Mouse (Mus musculus) forebrain, embryonic 12.5 days (tissue): ENCODE measurements at regions not wholly inside any gene's neighbourhood (a gene's known extent, or its start where the extent isn't known, plus 50 kb on each side); places are given as distances from the start of the nearest gene placed in this dataset.

Source experiments
- ATAC-seq: fragments of 200-750 bp; cut with Nextera tagmentation; 2 replicates; pipeline ENCODE4 v1.8.0; 2017; ENCODE audit warnings: moderate TSS enrichment; ENCODE audit not compliant: low FRiP score
- H3K27ac ChIP-seq: fragments of 300-500 bp; sonication (generic); 2 replicates; pipeline ENCODE4 v1.5.1; 2016; ENCODE audit warnings: mild to moderate bottlenecking
- H3K27me3 ChIP-seq: fragments of 300-500 bp; sonication (generic); 2 replicates; pipeline ENCODE4 v1.6.1; 2016; ENCODE audit warnings: mild to moderate bottlenecking
- H3K36me3 ChIP-seq: fragments of 300-500 bp; sonication (generic); replicated peaks from 2 replicates; pipeline ENCODE4 v1.6.1; 2016; ENCODE audit warnings: mild to moderate bottlenecking
- H3K4me1 ChIP-seq: fragments of 300-500 bp; sonication (generic); 2 replicates; pipeline ENCODE4 v1.6.1; 2016
- H3K4me2 ChIP-seq: fragments of 300-500 bp; sonication (generic); 2 replicates; pipeline ENCODE4 v1.6.1; 2016; ENCODE audit warnings: mild to moderate bottlenecking, moderate library complexity
- H3K4me3 ChIP-seq: fragments of 300-500 bp; sonication (generic); replicated peaks from 2 replicates; pipeline ENCODE4 v1.5.1; 2016; ENCODE audit warnings: mild to moderate bottlenecking
- H3K9ac ChIP-seq: fragments of 300-500 bp; sonication (generic); 2 replicates; pipeline ENCODE4 v1.6.1; 2016; ENCODE audit warnings: mild to moderate bottlenecking
- H3K9me3 ChIP-seq: fragments of 300-500 bp; sonication (generic); 2 replicates; pipeline ENCODE4 v1.6.1; 2016
- WGBS: fragments of 180-500 bp; shearing (Covaris S2); methylation state at CpG from one replicate; pipeline ENCODE4 v1.1.7; 2016; 5-methylcytosine and 5-hydroxymethylcytosine counted together

- peak overlapping the region; percentile 38 for H3K4me2 ChIP-seq
- H3K4me1 ChIP-seq, result peaks cover 52% of the 10 kb centered on the region
- no peaks in the 10 kb centered on the region for H3K9me3 ChIP-seq
- H3K27me3 ChIP-seq, result no peaks in the 10 kb centered on the region
- no peak for ATAC-seq
- H3K4me3 ChIP-seq, result no peak overlapping the region
- WGBS, result 16% methylated on average over 4 of the region's 4 CpGs
- H3K36me3 ChIP-seq, result no peaks in the 10 kb centered on the region
- peak overlapping the region; percentile 92 for H3K27ac ChIP-seq
- peak overlapping the region; percentile 48 for H3K9ac ChIP-seq
Observed at GRCm38 (mm10) chr12:51001096-51001495, 346.8 kb upstream of the G2e3 start.

GRCm38 (mm10) chr12:51000281-51001075 lies 347.4 kb upstream of the G2e3 start:
- Histone ChIP-seq H3K9ac (peak overlapping the region; percentile 48), H3K9me3 (no peaks in the 10 kb centered on the region), H3K4me2 (peak overlapping the region; percentile 38), H3K27me3 (no peaks in the 10 kb centered on the region), H3K4me3 (0 out of 2 replicates have a peak overlapping the region, but pooled peaks have one; percentile 5), H3K36me3 (no peaks in the 10 kb centered on the region), H3K4me1 (peaks cover 52% of the 10 kb centered on the region), H3K27ac (peak overlapping the region; percentile 92)
- no peak for ATAC-seq
- 39% methylated on average over 18 of the region's 18 CpGs for WGBS

- Histone ChIP-seq H3K9ac (no peak overlapping the region), H3K27me3 (no peaks in the 10 kb centered on the region), H3K4me2 (peak overlapping the region; percentile 38; the same call in 1 of the 2 replicates), H3K4me3 (0 out of 2 replicates have a peak overlapping the region, but pooled peaks have one; percentile 2), H3K9me3 (no peaks in the 10 kb centered on the region), H3K27ac (peak overlapping the region; percentile 92), H3K4me1 (peaks cover 47% of the 10 kb centered on the region), H3K36me3 (no peaks in the 10 kb centered on the region)
- WGBS, result 21% methylated on average over 20 of the region's 20 CpGs
- ATAC-seq, result peak; percentile 80
Observed at GRCm38 (mm10) chr12:50999295-51000237, 348.3 kb upstream of the G2e3 start.

- no peak overlapping the region for H3K4me3 ChIP-seq
- no peak overlapping the region for H3K9ac ChIP-seq
- no peak for ATAC-seq
- H3K4me2 ChIP-seq, result no peak overlapping the region
- no peak overlapping the region for H3K27ac ChIP-seq
- peaks cover 29% of the 10 kb centered on the region for H3K4me1 ChIP-seq
- H3K9me3 ChIP-seq, result no peaks in the 10 kb centered on the region
- H3K36me3 ChIP-seq, result no peaks in the 10 kb centered on the region
- H3K27me3 ChIP-seq, result no peaks in the 10 kb centered on the region
- WGBS, result 66% methylated on average over 1 of the region's 1 CpGs
Observed at GRCm38 (mm10) chr12:50995664-50996063, 346.8 kb upstream of the Prkd1 start.

GRCm38 (mm10) chr12:50989561-50990325 lies 340.8 kb upstream of the Prkd1 start:
- 0 out of 2 replicates have a peak overlapping the region, but pooled peaks have one; percentile 19 for H3K27ac ChIP-seq
- H3K9me3 ChIP-seq, result no peaks in the 10 kb centered on the region
- H3K4me3 ChIP-seq, result no peak overlapping the region
- no peaks in the 10 kb centered on the region for H3K36me3 ChIP-seq
- peaks cover 9% of the 10 kb centered on the region for H3K4me1 ChIP-seq
- peak overlapping the region; percentile 7; the same call in 1 of the 2 replicates for H3K9ac ChIP-seq
- no peaks in the 10 kb centered on the region for H3K27me3 ChIP-seq
- no peak overlapping the region for H3K4me2 ChIP-seq
- 36% methylated on average over 12 of the region's 12 CpGs for WGBS
- no peak; the same call in 1 of the 2 replicates for ATAC-seq

- no peak overlapping the region for H3K9ac ChIP-seq
- H3K4me3 ChIP-seq, result no peak overlapping the region
- H3K27me3 ChIP-seq, result no peaks in the 10 kb centered on the region
- no peaks in the 10 kb centered on the region for H3K9me3 ChIP-seq
- H3K4me1 ChIP-seq, result no peaks in the 10 kb centered on the region
- H3K36me3 ChIP-seq, result no peaks in the 10 kb centered on the region
- H3K4me2 ChIP-seq, result no peak overlapping the region
- 85% methylated on average over 5 of the region's 5 CpGs for WGBS
- no peak for ATAC-seq
- H3K27ac ChIP-seq, result no peak overlapping the region
Observed at GRCm38 (mm10) chr12:50981318-50981717, 332.4 kb upstream of the Prkd1 start.

- no peak overlapping the region for H3K9ac ChIP-seq
- no peaks in the 10 kb centered on the region for H3K9me3 ChIP-seq
- ATAC-seq, result no peak
- no peak overlapping the region for H3K4me2 ChIP-seq
- no peak overlapping the region for H3K27ac ChIP-seq
- no peaks in the 10 kb centered on the region for H3K36me3 ChIP-seq
- no peaks in the 10 kb centered on the region for H3K27me3 ChIP-seq
- H3K4me1 ChIP-seq, result no peaks in the 10 kb centered on the region
- WGBS, result 75% methylated on average over 4 of the region's 4 CpGs
- H3K4me3 ChIP-seq, result no peak overlapping the region
Observed at GRCm38 (mm10) chr12:50980800-50981199, 331.9 kb upstream of the Prkd1 start.

- Histone ChIP-seq H3K4me3 (no peak overlapping the region), H3K27me3 (peaks cover 5% of the 10 kb centered on the region), H3K9me3 (no peaks in the 10 kb centered on the region), H3K4me1 (peaks cover 9% of the 10 kb centered on the region), H3K27ac (no peak overlapping the region), H3K9ac (no peak overlapping the region), H3K36me3 (no peaks in the 10 kb centered on the region), H3K4me2 (no peak overlapping the region)
- WGBS, result 77% methylated on average over 1 of the region's 1 CpGs
- ATAC-seq, result peak; percentile 24; the same call in 1 of the 2 replicates
Observed at GRCm38 (mm10) chr12:50970759-50971122, 321.8 kb upstream of the Prkd1 start.

GRCm38 (mm10) chr12:50969887-50970758 lies 321.2 kb upstream of the Prkd1 start:
- Histone ChIP-seq H3K9ac (no peak overlapping the region), H3K27me3 (peaks cover 5% of the 10 kb centered on the region), H3K4me2 (no peak overlapping the region), H3K36me3 (no peaks in the 10 kb centered on the region), H3K27ac (peak overlapping the region; percentile 51), H3K9me3 (no peaks in the 10 kb centered on the region), H3K4me1 (peaks cover 9% of the 10 kb centered on the region), H3K4me3 (no peak overlapping the region)
- WGBS, result 40% methylated on average over 4 of the region's 4 CpGs
- peak; percentile 73 for ATAC-seq

- H3K4me2 ChIP-seq, result no peak overlapping the region
- no peak overlapping the region for H3K4me3 ChIP-seq
- H3K36me3 ChIP-seq, result no peaks in the 10 kb centered on the region
- H3K9me3 ChIP-seq, result no peaks in the 10 kb centered on the region
- peaks cover 5% of the 10 kb centered on the region for H3K27me3 ChIP-seq
- H3K9ac ChIP-seq, result no peak overlapping the region
- 15% methylated on average over 3 of the region's 3 CpGs for WGBS
- H3K4me1 ChIP-seq, result peaks cover 9% of the 10 kb centered on the region
- no peak for ATAC-seq
- H3K27ac ChIP-seq, result peak overlapping the region; percentile 51
Observed at GRCm38 (mm10) chr12:50969402-50969801, 320.5 kb upstream of the Prkd1 start.

GRCm38 (mm10) chr12:50967168-50967810 lies 318.4 kb upstream of the Prkd1 start:
- no peak overlapping the region for H3K4me2 ChIP-seq
- H3K9ac ChIP-seq, result no peak overlapping the region
- H3K4me3 ChIP-seq, result no peak overlapping the region
- no peak for ATAC-seq
- no peak overlapping the region for H3K27ac ChIP-seq
- WGBS, result 51% methylated on average over 5 of the region's 5 CpGs
- peaks cover 5% of the 10 kb centered on the region for H3K27me3 ChIP-seq
- H3K36me3 ChIP-seq, result no peaks in the 10 kb centered on the region
- H3K4me1 ChIP-seq, result peaks cover 9% of the 10 kb centered on the region
- H3K9me3 ChIP-seq, result no peaks in the 10 kb centered on the region
